Mouse (Mus musculus) CD4-positive, CD25-positive, alpha-beta regulatory T cell, adult 2 months (primary cell): ENCODE measurements at regions not wholly inside any gene's neighbourhood (a gene's known extent, or its start where the extent isn't known, plus 50 kb on each side); places are given as distances from the start of the nearest gene placed in this dataset.

Experiments used
- DNase-seq: peaks from one replicate; pipeline ENCODE4 v3.0.0-alpha.2; 2012; ENCODE audit warnings: low read depth, low spot score

- no peak for DNase-seq
Measured at GRCm38 (mm10) chr15:62641051-62641710, 1203.8 kb downstream of the Gsdmc2 start.

- no peak for DNase-seq
Measured at GRCm38 (mm10) chr15:62625406-62625805, 1219.6 kb downstream of the Gsdmc2 start.

GRCm38 (mm10) chr15:62616042-62616441 is 1228.9 kb downstream of the Gsdmc2 start:
- no peak for DNase-seq

- DNase-seq, result no peak
Measured at GRCm38 (mm10) chr15:62596735-62597134, 1248.2 kb downstream of the Gsdmc2 start.

- no peak for DNase-seq
Measured at GRCm38 (mm10) chr15:62588580-62588979, 1256.4 kb downstream of the Gsdmc2 start.

- no peak for DNase-seq
Measured at GRCm38 (mm10) chr15:62578788-62579187, 1266.2 kb downstream of the Gsdmc2 start.

GRCm38 (mm10) chr15:62575791-62576190 is 1269.2 kb downstream of the Gsdmc2 start:
- no peak for DNase-seq

- no peak for DNase-seq
Measured at GRCm38 (mm10) chr15:62571803-62572202, 1273.2 kb downstream of the Gsdmc2 start.

GRCm38 (mm10) chr15:62568788-62569713 is 1275.9 kb downstream of the Gsdmc2 start:
- DNase-seq, result no peak

- DNase-seq, result no peak
Measured at GRCm38 (mm10) chr15:62567431-62567830, 1277.5 kb downstream of the Gsdmc2 start.

- no peak for DNase-seq
Measured at GRCm38 (mm10) chr15:62566106-62566511, 1278.9 kb downstream of the Gsdmc2 start.

- no peak for DNase-seq
Measured at GRCm38 (mm10) chr15:62533233-62533632, 1311.7 kb downstream of the Gsdmc2 start.

GRCm38 (mm10) chr15:62528975-62529374 is 1316.0 kb downstream of the Gsdmc2 start:
- DNase-seq, result no peak

- DNase-seq, result no peak
Measured at GRCm38 (mm10) chr15:62524628-62525027, 1320.3 kb downstream of the Gsdmc2 start.

GRCm38 (mm10) chr15:62524135-62524534 is 1320.8 kb downstream of the Gsdmc2 start:
- DNase-seq, result no peak

- no peak for DNase-seq
Measured at GRCm38 (mm10) chr15:62513462-62513861, 1331.5 kb downstream of the Gsdmc2 start.

- DNase-seq, result no peak
Measured at GRCm38 (mm10) chr15:62511461-62511860, 1333.5 kb downstream of the Gsdmc2 start.

GRCm38 (mm10) chr15:62503866-62504265 is 1341.1 kb downstream of the Gsdmc2 start:
- DNase-seq, result peak; percentile 18

GRCm38 (mm10) chr15:62500966-62501365 is 1344.0 kb downstream of the Gsdmc2 start:
- DNase-seq, result no peak

GRCm38 (mm10) chr15:62500522-62500921 is 1344.5 kb downstream of the Gsdmc2 start:
- no peak for DNase-seq

- DNase-seq, result no peak
Measured at GRCm38 (mm10) chr15:62496193-62496592, 1348.8 kb downstream of the Gsdmc2 start.

GRCm38 (mm10) chr15:62492350-62492749 is 1352.6 kb downstream of the Gsdmc2 start:
- no peak for DNase-seq

GRCm38 (mm10) chr15:62490548-62490947 is 1354.4 kb downstream of the Gsdmc2 start:
- DNase-seq, result no peak
